Mouse (Mus musculus): ENCODE results near the gene Lrrc43. TPM values are rescaled to one million over a fixed set of nuclear protein-coding genes. Genes with fewer than 3 reads are reported as not detected.
A peak's percentile ranks its signal among the peaks of the same experiment; 100 is the strongest.
"Not testable (repeated sequence)": the region's sequence is repeated elsewhere in the genome, so short reads cannot be mapped to it uniquely, and the experiment has no call there.

The Lrrc43 gene
- not detected in 2 replicates for total RNA-seq (2021)
- long read RNA-seq = 0 reads

GRCm38 (mm10) chr5:123489112-123489785 lies at the start of gene Lrrc43, which contains the start of gene Il31:
Lrrc43 (plus strand) TSS chr5:123489305.
Il31 (minus strand) TSS chr5:123489489.
- no peak for DNase-seq

GRCm38 (mm10) chr5:123439312-123439711 lies 49.8 kb upstream of the Lrrc43 start:
- DNase-seq = no peak

GRCm38 (mm10) chr5:123439941-123440340 lies 49.2 kb upstream of the Lrrc43 start:
- peak; percentile 50 for DNase-seq

DNA sequence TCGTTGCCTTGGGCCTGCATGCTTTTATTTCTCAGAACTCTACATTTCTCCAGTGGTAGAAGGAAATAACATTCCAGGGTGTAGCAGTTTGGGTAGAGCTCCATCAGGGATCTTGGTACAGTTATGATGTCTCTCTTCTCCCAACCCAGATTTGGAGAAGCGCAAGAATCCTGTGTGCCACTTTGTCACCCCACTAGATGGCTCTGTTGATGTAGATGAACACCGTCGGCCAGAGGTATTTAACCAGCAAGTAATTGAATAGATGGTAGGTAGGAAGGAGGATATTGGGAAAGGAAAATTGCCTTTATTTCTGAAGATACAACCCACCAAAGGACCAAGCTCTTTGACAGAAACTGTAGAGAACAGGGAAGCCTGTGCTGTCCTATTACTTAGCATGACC lies 48.4 kb upstream of the Lrrc43 start:
- DNase-seq = no peak

DNA sequence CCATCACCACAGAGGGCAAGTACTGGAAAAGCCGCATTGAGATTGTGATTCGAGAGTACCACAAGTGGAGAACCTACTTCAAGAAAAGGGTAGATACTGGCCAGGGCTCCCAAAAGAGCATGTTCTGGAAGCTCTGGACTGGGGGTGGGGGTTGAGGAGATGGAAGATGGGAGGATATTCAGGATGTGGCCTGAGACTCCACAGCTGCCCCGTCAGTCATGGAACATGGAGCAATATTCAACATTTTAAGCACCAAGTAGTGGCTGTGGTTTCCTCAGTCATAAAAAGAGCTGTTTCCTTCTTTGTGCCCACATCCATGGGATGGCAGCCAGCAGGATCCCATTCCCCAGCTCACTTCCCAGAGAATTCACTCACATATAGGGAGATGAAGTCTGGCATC lies 46.8 kb upstream of the Lrrc43 start:
- no peak for DNase-seq

GRCm38 (mm10) chr5:123444069-123444468 lies 45.0 kb upstream of the Lrrc43 start:
- DNase-seq = peak; percentile 59

DNA sequence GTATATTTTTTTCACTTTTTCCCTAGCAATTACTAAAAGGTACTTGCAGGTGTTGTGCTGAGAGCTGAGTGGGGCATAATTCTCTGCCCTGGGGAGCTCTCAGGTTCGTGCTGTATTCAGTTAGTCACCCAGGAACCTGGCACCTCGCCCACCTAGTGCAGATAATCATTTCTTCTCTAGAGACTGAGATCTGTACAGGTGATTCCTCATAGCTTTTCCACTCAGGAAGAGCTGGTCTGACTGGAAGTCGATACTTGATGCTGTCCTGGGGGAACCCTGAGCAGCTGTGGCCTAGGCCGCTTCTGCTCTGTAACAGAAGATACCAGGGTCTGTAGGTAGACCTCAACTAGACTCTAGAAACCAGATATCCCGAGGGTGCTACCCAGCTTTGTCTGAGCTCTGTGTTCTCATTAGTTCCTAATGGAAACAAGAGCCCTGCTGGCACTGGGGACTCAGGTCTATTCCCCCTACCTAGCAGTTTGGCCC lies 44.2 kb upstream of the Lrrc43 start:
- no peak for DNase-seq

GRCm38 (mm10) chr5:123451886-123452285 lies 37.2 kb upstream of the Lrrc43 start:
- DNase-seq = no peak

GRCm38 (mm10) chr5:123461420-123461819 lies 27.7 kb upstream of the Lrrc43 start:
- no peak for DNase-seq

DNA sequence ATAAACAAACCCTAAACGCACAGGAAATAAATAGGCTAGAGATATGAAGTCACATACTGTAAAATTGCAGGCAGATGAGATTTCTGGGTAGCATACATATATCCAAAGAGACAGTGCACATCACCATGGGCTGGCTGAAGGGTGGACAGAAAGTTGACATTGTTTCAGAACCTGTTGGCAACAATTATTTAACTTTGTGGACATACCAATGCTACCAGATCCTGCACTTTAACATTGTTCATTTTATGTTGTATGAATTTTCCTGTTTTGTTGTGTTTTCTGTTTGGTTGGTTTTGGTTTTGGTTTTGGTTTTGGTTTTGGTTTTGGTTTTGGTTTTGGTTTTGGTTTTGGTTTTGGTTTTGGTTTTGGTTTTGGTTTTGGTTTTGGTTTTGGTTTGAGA lies 24.5 kb upstream of the Lrrc43 start:
- DNase-seq = no peak

GRCm38 (mm10) chr5:123470784-123471400 lies 18.2 kb upstream of the Lrrc43 start:
- DNase-seq = no peak

DNA sequence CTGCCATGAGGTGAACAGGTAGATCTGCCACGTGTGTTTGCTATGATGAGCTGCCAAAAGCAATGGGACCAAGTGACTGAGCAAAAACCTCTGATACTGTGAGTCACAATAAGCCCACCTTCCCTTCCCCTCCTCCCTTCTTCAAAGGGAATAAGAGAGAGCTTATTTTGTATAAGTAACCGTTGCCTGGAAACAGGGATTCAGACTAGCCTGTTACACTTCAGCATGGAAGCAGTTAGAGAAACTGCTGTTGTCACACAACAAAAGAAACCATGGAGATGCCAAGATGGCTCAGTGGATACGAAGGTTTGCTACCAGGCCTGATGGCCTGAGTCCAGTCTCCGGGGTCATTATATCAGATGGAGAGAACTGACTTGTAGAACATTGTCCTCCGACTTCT lies 15.3 kb upstream of the Lrrc43 start:
- no peak for DNase-seq

- DNase-seq = no peak
Observed at GRCm38 (mm10) chr5:123487659-123488395, 1.3 kb upstream of the Lrrc43 start.

- DNase-seq = no peak
Observed at GRCm38 (mm10) chr5:123489935-123490334, 830 bp downstream of the Lrrc43 start.

GRCm38 (mm10) chr5:123499717-123500116 lies 10.6 kb downstream of the Lrrc43 start:
- no peak for DNase-seq

GRCm38 (mm10) chr5:123501973-123502372 lies 12.9 kb downstream of the Lrrc43 start:
- DNase-seq = no peak

DNA sequence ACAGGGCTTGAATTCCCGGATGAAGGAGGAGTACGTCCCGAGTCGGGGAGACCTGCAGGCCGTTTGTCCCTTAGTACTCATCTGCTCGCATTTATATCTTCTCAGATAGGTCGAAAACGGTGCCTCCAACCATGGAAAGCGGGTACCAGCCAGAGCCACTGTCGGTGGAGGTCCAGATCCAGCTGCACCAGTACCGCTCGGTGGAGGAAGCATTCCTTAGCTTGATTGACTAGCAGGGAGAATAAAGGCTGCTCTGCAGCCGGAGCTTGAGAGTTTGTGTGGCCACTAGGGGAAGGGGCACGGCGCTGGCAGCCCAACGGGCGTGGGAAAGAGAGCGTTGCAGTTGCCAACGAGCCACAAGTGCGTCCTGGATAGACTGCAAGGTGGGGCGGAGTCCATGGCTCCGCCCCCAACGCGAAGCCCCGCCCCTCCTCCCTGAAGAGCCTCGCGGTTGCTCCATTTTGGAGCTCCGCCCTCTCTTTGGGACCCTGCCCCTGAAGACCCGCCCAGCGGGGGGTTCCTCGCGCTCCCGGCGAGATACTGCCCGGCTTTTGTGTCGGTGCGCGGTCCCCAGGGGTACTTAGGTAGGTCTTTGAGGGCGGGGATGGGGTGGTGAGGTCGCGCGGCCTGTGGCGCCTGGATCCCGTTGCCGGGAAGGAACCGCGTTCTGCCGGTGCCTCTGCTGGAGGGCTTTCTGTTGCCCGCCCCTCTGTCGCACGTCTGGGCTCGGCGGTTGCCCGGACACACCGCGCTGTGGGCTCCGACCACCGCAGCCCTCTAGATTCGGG lies 19.0 kb downstream of the Lrrc43 start:
- DNase-seq = peak; percentile 87

DNA sequence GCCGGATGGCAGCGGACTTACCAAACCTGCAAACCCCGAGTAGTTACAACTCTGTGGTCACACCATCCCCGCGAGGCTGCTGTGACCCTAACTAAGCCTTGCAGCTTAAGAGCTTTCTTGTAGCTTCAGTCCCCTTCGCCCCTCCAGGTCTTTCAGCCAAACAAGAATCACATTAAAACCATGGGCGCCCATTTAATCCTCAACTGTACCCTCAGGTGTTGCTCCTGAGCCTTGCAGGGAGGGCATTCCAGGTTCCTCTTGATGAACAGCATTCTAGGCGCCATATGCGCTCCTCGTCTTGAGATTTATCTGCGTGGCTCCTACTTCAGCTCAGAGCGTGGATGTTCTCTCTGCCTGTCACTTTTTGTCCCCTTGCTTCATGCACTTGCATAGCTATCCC lies 19.8 kb downstream of the Lrrc43 start:
- DNase-seq = no peak

DNA sequence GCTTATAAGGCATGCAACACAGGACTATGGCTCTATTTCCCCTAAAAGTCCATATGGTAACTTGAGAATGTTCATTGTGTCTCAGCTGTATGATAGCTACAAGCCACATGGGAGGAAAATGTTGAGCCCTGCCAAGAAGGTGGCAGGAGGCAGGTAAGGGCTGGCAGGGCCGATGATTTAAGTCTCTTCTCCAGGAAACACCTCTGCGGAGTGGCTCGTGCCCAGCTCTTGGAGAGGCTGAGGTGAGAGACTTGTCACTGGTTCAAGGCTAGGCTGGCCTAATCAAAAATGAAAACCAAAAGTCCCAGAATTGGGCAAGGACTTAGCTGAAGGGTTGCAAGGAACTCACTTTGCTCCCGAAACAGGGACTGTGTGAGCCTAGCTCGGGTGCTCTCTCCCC lies 21.1 kb downstream of the Lrrc43 start, which contains the start of gene B3gnt4:
Gene B3gnt4, plus strand, starts transcription at position 301 of the 400 bp plus-strand sequence.
- DNase-seq = no peak

GRCm38 (mm10) chr5:123511426-123511825 lies 22.3 kb downstream of the Lrrc43 start:
- not testable (repeated sequence) for DNase-seq

- DNase-seq = no peak
Observed at GRCm38 (mm10) chr5:123512102-123512501, 23.0 kb downstream of the Lrrc43 start.

- no peak for DNase-seq
Observed at GRCm38 (mm10) chr5:123514871-123515270, 25.8 kb downstream of the Lrrc43 start.

Data from adrenal gland, postnatal 25 days (tissue).